Mouse (Mus musculus) gastrocnemius, adult 8-10 months (tissue): ENCODE measurements around the gene Slc35d2. TPM values are rescaled to one million over a fixed set of nuclear protein-coding genes. Genes with fewer than 3 reads are reported as not detected.

Source experiments
- DNase-seq, 2 experiments: peaks; one replicate each; pipeline ENCODE4 v3.0.0; 2022; ENCODE audit warnings: low spot score in 2 of 2
- total RNA-seq, 4 experiments: library from RNA; stranded (reverse); gene quantifications; 2 replicates each; pipeline ENCODE4 v1.2.4; 2022

Gene Slc35d2
- 1 to 10 TPM in 1 of 4 experiments, under 1 TPM in 3; 0.32 to 1.2 (median 0.69) TPM for total RNA-seq

DNA sequence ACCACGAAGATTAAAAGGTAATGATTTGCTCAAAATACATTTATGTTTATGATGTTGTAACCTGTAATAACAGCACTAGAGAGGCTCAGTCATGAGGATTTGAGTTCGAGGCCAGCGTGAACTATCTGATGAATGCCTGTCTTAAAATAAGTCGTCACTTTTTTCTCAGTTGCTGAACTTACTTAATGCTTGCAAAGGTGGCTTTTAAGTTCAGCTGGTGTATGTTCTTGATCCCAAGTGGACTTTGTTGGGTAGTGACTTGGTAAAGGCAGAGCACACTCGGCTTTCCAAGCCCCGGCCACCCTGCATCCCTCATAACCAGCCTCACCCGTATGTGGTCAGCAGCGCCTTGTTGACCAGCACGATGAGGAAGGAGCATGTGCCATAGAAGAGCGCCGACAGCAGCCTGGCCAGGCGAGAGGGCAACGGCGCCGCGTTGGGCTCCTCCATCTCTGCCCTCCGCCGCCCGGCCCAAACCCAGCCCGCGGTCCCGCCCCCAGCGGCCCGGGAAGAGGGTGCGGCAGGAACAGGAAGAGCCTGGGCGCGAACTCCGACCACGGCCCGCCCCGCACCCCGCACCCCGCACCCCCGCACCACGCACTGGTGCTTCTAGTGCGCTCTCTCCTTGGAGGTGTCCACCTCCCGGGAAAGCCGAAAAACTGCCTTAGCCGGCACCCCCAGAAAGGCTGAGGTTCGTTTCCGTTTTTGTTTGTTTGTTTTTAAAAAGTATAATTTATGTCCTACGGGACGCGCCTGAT is at the start of gene Slc35d2:
Gene Slc35d2 (minus strand): TSS at position 511 of the 758 bp plus-strand sequence.
- DNase-seq = peak; percentile 14 to 51

DNA sequence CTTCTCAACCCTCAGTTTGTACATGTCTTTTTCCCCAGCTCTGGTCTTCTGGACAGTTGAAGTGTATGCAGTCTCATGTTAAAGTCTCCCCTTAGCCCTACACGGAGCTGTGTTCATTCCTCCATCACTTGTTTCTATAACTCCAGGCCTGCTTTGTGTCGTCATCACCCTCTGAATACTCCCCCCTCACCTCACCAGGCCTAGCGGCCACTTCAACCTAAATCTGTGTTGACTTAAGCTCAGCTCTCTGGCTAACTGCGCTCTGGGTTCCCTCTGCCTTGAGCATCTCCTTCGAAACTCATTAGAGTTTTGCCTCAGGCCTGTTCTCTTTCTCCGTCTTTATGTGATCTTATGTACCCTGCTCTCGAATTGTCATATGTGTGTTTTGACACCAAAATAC is 48.8 kb upstream of the Slc35d2 start:
- no peak for DNase-seq

DNA sequence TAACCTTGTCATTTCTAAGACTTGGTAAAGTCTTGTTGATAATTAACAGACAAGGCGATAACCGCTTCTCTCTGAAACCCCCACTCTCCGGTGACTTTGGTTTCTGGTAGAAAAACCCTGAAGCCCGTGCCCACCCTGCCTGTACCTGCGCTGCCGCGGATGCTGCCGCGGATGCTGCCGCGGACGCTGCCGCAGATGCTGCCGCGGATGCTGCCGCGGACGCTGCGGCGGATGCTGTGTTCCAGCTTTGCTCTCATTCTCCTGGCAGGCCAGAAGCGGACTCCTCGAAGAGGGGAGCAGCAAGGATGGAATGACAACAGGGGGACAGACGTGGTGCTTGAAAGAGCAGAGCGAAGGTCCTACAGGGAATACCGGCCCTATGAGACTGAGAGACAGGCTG is 40.6 kb upstream of the Slc35d2 start:
- no peak for DNase-seq

DNA sequence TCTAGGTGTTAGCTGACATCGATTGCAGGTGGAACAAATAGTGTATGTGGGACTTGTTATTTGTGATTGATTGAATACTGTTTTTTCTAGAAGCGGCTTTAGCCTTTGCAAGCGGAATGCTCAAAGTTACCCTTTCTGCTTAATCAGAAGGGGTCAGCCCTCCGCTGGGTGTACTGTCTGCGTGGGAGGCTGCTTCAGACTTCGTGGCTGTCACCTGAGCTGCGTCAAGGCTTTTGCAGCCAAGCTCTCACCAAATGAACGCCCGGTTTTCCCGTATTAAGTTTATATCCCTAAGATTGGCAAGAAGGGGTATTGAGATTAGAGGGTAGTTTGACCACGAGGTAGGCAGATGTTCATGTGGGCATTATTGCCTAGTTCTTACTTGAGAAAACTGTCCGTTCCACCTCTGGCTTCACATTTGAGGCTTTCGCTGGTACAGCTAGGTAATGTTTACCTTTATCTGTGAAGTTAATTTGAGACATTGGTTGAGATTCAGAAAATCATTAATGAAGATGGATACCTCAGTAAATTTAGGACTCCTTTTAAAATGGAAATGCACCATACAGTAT is 34.1 kb upstream of the Slc35d2 start:
- DNase-seq = no peak

DNA sequence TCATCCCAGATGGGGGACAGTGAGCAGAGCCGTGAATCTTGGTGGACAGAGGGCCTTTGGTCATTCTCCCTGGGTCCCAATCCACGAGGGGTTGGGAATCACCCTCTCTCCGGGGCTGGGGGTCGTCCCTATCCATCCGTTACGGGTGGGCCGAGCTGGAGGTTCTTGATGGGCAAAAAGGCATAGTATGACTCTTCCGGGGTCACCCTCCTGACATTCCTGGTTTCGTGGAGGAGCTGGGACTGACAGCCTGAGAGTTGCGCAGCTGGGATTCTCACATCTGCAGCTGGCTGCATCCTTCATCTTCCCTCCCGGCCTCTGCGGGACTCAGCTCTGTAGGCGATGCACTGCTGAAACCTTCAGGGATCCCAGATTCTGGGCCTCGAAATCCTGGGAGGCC is 33.5 kb upstream of the Slc35d2 start:
- DNase-seq = no peak

DNA sequence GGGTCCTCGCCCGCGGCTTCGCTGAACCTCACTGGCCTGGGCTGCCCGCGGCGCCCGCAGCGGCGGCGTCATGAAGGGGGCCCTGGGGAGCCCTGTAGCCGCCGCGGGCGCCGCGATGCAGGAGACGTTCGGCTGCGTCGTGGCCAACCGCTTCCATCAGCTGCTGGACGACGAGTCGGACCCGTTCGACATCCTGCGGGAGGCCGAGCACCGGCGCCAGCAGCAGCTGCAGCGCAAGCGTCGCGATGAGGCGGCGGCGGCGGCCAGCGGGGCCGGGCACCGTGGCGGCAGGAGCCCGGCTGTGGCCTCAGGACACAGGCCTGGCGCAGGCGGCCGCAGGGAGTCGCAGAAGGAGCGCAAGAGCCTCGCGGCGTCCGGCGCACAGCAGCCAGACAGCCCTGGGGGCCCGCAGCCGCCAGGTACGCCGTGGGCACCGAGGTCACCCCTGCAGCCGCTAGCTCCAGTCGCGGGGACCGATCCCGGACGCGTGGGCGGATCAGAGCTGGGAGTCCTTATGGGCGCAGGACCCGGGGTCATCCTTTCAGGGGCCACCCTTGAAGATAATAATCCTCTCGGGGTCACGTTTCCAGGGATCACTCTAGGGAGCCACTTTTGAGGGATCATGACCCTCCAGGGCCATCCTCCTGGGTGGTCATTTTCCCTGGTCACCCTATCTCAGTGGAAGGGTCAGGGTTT is 32.9 kb upstream of the Slc35d2 start:
- peak in 1 of 2 experiments; percentile 18 for DNase-seq

GRCm38 (mm10) chr13:64161548-64161915 is 32.4 kb upstream of the Slc35d2 start, which contains the start of gene Habp4:
Habp4 (plus strand) TSS chr13:64161824.
- peak; percentile 96 for DNase-seq

DNA sequence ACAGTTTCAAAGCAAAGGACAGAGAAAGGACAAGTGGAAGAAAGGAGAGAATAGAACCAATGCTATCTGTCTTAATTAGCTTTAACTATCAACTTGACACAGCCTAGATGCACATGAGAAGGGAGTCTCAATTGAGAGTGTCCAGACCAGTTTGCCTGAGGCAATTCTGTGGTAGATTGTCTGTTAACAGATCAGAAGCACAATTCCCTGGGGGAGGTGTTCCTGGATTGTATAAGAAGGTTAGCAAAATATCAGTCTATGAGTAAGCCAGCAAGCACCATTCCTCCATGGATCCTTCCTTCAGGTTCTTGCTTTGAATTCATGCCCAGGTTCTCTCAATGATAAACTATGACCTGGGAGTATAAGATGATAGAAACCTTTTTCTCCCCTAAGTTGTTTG is 27.8 kb upstream of the Slc35d2 start:
- DNase-seq = no peak

- DNase-seq = no peak
These were observed 26.0 kb upstream of the Slc35d2 start for GRCm38 (mm10) chr13:64155171-64155571.

GRCm38 (mm10) chr13:64154651-64155050 is 25.5 kb upstream of the Slc35d2 start:
- no peak for DNase-seq

DNA sequence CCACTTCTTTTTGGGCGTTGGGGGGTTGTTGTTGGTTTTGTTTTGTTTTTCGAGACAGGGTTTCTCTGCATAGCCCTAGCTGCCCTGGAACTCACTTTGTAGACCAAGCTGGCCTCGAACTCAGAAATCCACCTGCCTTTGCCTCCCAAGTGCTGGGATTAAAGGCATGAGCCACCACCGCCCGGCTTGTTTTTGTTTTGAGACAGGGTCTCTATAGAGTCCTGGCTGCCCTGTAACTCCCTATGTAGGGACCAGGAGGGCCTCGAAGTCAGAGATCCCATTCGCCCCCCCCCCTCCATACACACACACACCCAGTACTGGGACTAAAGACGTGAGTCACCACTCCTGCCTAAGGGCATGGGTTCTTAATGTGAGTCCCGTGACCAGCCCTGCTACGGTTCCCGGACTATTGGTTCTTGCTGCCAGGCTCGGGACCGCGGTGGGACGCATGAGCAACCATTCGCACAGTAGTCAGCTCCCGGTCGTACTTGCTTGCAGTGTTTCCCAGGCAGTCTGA is 24.6 kb upstream of the Slc35d2 start:
- DNase-seq = peak in 1 of 2 experiments; percentile 17

DNA sequence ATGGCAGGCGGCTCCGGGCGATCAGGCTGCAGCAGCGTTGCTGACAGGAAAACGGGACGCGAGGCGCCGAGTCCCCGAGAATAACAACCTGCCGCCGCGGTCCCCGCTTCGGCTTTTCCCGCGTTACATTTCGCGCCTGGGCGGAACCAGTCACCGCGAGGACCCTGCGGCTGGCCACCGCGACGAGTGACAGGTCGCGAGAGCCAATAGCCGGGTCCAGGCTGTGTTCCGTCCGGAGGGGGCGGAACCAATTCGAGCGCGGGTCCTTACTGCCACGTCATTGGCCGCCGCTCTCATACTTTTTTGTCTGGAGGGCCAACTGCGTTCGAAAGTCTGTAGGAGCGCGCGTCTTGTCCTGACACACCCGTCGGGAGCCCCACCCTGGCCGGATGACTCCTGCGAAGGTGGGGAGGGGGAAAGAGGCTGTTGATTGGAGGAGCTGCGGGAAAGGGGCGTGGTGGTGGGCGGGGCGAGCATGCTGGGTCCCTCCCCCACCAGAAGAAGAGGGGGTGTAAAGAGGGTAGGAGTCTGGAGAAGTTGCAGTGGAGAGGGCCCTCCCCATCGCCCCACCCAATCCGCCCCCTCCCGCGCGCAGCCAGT is 24.0 kb upstream of the Slc35d2 start, which contains the start of gene Zfp367:
Gene Zfp367 (minus strand): TSS at position 120 of the 600 bp plus-strand sequence.
- peak; percentile 97 for DNase-seq

DNA sequence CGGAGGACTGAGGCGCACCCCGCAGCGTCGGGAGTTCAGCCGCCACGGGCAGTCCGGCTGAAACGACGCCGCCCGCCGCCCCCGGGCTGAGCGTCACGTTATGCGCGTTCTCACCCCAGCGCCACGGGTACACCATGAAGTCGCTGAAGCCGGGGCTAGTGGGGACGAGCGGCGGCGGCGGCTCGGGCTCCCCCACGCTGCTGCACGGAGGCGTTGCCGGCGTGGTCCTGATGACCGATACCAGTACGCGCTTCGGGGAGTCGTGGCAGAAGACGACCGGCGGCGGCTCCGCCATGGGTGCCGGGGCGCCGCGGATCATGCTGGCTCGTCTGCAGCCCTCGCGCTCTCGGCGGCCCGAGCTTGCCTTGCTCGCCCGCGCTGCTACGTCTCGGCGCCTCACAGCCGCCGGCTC is 23.5 kb upstream of the Slc35d2 start:
- DNase-seq = peak in 1 of 2 experiments; percentile 23

DNA sequence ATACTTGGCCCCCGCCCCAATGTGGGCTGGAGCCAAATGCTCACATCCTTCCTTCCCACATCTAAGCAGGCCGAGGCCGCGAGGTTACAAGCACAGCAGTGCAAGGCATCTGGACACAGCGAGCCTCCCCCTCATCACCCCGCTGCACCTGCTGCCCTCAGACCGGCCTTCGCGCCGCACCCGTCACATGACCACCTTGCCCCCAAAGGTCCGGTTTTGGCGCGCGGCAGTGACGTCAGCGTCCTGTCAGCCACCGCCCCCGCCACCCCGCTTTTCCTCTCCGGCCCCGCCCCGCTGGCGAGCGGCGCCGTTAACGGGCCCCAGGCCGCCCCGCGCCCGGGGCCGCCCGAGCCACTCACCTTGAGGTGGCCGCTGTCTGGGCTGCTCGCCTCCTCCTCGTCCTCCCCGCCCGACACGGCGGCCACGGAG is 23.1 kb upstream of the Slc35d2 start:
- peak; percentile 61 to 75 for DNase-seq

GRCm38 (mm10) chr13:64150121-64150520 is 21.0 kb upstream of the Slc35d2 start:
- no peak for DNase-seq

DNA sequence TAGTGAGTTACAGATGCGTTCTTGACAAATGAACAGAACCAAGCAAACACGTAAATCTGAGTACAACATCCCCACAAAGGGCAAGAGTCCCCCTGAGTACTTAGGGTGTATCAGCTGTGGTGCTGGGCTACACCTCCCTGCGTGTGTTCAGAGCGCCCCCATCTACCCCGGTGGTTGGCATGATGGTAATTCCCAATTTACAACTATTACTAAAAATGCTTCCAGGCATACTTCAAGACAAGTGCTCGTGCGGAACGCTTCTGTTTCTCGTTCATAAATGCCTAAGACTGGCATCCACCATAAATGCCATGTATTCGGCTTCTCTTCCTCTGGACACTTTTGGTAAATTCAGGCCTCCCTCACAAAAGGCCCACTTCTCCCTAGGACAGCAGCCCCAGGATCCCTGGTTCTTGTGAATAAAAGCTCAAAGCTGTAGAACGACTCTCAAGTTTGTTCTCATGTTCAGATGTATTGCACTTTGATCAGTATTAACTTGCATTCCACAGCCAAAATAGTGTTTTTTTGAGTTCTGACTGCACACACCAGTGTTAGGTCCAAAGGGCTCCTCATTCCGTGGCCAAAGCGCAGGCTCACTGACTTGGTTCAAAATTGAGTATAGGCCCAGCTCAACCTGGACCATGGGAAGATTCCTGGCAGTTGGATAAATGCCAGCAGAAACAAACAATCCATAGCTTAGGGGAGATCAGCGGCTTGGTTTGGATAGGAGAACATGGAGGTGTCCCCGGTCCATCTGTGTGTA is 628 bp upstream of the Slc35d2 start:
- DNase-seq = no peak

DNA sequence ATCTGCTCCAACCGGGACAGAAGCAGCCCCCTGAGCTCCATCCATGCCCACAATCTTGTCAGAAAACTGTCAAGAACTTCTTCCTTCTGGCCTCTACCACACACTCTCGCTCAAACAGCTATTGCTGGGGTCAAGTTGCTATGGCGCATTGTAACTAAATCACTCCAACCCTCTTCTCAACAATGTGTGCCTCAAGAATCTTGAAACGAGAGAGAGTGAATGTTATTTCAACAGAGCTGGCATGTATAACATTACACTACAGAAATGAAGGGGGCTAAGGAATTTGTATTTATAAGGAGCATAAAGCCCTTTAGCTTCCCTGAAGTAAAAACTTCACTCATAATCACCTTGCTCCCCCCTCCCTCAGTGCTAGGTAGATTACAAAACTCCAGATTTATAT is 2.9 kb downstream of the Slc35d2 start:
- DNase-seq = no peak

DNA sequence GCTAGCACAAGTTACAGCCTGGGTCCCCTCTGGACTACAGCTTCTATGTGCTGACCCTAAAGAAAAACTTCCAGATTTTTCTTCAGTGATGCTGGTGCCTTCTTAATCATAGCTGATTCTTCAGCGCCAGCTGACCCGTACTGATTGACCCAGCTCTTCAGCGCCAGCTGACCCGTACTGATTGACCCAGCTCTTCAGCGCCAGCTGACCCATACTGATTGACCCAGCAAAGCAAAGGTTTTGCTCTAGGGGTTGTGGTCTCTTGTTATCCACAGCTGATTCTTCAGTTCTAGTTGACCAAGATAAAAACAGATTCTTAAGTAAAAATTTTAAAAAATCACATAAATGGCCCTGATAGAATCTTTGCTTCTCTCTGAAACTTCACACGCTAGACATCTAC is 4.3 kb downstream of the Slc35d2 start:
- no peak for DNase-seq

DNA sequence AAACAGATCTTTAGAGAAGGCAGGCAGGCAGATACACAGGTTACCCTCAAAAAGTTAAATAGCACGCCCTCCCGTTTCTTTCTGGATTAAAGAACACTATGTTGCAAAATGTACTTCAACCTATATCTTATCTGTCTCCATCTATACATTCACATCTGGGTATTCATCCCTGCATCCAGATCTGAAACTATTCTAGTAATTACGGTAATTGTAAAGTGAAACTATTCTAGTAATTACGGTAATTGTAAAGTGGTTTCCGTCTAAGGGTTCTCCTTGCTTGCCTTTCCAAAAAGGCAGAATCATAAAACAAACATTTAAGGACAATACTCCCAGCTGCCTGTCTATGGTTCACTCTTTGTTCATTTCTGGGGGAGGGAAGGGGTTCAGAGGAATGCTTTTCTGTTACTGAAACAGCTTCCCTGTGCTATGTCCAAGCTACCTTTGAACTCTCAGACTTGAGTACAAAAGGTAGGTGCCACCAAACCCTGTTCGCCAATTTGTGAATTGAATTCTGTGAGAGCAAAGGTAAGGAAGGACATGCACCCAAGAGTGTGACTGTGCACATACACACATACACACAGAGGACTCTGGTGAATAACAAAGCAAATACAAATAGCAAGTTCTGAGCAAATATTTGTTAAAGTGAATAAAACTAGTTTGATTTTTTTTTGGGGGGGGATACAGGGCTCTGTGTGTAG is 5.5 kb downstream of the Slc35d2 start:
- DNase-seq = no peak

DNA sequence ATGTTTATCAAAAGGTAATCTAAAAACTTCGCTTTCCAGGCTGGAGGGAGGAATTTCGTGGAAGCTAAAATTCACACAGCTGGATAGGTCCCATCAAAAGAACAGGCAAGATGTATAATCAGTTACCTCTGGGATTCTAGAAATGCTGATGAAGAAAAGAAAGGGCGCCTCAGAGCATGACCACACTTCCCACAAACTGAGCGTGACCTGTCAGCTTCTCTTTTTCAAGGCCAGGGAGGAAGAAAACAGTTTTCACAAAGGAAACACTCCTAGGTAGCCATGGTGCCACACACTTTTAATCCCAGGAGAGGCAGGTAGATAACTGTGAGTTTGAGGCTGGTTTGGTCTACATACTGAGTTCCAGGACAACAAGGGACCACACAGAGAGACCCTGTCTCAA is 8.4 kb downstream of the Slc35d2 start:
- DNase-seq = no peak
